Mouse (Mus musculus) embryo, embryonic 10 days (tissue): ENCODE data around the gene Cfap73.

Experiments used
- DNase-seq: peaks from one replicate; pipeline ENCODE4 v3.0.0-alpha.2; 2015; ENCODE audit warnings: low spot score

Gene Cfap73

DNA sequence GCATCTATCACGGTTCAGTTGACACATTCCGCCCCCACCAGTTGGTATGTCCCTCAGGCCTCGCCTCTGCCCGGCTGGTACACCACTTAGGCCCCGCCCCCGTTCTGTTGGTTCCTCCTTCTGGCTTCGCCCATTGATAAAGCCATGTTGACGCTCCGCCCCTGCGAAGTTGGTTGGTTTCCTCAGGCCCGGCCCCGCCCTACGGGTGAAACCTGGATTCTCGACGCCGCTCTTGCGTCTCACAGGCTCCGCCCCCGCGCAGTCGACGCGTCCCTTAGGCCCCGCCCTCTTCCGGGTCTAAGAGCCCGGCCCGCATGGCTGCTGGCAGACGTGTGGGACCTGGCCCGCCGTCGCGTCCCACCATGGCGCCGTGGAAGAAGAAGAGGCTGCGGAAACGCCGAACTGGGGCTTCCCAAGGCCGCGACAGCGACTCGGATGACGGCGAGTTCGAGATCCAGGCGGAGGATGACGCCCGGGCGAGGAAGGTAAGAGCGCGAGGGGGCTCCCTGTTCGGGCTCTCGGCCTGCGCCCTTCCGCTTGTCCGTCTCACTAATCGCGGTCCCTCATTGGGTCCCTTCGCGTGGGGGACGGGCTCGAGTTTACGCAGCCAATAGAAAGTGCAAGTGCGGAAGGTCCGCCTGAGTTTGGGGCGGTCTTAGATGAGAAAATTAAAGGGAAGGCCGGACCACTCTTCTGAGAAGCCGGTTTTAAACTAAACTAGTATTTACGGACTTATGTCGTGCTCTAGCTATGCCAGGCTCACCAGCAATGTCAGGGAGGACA is 21.0 kb downstream of the Cfap73 start:
- peak; percentile 100 for DNase-seq

DNA sequence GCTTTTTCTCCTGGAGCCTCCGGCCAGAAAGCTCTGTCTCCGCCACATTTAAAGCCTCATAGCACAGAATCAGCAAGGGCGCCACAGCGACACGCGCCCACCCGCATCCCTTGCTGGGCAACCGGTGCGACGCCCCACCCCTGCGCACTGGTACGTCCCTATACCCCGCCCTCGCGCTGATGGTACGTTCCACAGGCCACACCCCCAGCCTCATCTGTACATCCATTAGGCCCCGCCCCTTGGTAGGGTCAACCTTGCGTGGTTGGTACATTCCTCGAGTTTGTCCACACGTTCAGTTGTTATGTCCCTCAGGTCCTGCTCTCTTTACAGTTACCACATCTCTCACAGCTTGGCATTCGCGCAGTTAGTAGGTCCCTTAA is 21.6 kb downstream of the Cfap73 start, which contains the start of the genes Rita1 and Ddx54:
TSS of gene Rita1 (minus strand) at position 148 of the 380 bp plus-strand sequence.
TSS of gene Ddx54 (plus strand) at position 298 of the 380 bp plus-strand sequence.
- peak; percentile 98 for DNase-seq

DNA sequence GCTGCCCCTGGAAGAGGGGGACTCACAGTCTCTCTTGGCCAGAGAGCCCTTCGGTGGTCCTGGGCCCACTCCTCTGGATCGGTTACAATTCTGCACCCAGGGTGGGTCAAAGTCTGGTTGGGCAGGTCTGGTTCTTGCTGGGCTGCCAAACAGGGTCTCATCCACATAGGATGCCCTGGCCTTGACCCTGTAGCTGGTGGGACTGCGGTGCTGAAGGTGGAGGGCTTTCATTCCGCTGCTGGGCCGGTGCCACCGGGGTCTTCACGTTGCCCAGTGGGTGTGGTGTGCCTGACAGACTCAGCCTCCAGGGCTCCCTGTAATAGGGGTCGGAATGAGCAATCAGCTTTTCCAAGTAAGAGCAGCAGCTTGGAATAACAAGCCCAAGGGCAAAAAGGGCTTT is 22.6 kb downstream of the Cfap73 start:
- no peak for DNase-seq

DNA sequence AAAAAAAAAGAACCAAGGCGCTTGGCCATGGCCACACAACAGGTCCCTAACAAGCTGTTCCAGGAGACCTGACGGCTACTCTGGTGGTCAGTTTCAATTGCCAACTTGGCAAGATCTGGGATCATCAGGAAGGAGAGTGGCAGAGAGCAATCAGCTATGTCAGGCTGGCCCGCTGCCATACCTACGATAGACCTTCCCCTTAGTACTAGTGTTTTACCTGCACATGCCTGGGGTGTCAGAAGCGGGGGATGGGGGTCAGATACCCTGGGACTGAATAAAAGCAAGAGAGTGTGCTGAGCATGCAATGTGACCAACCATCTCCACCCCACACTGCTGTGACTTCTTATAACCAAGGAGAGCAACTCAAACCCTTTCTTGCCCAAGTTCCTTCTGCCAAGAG is 23.1 kb downstream of the Cfap73 start:
- DNase-seq = no peak

DNA sequence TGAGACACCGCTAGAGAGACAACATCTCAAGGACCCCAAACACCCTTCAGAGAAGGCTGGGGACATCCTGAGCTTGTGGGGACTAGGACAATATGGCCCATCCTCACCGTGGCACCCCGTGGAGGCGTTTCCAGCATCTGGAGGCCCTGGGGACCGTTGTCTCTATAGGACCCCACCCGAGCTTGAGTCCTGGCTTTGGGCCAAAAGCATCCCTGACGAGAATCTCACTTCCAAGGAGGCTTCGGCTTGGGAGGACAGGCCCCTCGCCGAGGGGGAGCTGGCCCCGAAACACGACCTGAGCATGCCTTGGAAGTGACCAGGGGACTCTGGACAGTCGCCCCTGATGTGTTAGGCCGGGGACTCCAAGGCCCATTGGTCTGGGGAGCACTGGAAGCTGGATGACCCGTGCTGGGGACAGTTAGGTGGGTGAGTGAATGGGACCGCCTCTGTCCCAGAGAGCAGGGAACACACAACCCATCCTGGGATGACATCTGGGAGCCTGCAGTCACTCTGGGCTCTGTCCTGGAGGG is 24.7 kb downstream of the Cfap73 start:
- DNase-seq = no peak

DNA sequence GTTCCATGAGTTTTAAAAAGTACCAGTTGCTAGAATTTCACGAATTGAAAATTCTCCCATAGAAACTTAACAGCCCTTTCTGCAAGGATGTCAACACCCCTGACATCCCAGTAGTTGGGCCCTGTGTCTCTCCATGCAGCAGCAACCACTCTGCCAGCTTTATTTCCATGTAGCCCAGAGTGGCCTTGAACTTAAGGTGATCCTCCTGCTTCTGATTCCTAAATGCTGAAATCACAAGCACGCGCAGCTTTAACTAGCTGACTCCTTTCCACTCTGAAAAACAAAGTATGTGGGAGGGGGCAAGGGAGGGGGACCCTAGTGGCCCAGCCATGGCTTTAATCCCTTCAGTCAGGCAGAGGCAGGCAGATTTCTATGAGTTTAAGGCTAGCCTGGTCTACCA is 26.7 kb downstream of the Cfap73 start:
- no peak for DNase-seq

DNA sequence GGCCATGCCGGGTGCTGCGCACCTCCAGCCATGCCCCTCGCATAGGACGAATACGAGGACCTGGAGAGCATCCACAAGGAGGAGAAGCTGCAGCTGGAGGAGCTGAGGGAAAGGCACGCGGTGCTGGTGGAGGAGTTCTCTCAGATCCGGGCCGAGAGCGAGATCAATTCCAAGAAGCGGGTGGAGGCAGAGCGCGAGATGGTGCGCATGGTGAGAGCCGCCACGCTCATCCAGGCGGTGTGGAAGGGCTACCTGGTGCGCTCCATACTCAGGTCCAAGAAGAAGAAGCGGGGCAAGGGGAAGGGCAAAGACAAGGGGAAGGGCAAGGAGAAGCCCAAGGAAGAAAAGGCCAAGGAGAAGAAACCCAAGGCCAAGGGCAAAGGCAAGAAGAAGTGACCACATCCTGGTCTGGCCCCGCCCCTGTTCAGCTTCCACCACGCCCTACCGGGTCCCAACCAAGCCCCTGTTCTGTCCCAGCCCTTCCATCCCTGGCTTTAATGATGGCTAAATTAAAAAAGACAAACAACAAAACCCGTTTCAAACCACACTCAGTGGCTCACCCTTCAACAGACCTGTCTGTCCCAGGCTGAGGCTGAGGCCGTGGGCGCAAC is 27.3 kb downstream of the Cfap73 start:
- DNase-seq = no peak

DNA sequence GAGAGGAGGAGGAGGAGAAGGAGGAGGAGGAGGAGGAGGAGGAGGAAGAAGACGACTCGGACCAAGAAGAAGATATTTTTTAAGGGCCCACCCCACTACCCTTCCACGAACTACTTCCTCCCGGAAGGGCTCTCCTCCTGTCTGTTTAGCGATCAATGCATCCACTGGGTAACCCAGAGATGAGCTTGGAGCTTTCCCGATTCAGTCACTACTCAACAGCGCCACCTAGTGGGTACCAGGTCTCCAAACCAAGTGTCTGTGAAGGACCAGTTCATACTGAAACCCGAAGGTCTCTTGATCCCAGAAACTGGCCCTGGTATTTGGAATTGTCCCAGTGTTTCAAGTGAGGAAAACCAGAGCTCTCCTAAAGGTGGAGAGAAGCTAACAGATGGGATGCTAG is 28.3 kb downstream of the Cfap73 start:
- peak; percentile 98 for DNase-seq

DNA sequence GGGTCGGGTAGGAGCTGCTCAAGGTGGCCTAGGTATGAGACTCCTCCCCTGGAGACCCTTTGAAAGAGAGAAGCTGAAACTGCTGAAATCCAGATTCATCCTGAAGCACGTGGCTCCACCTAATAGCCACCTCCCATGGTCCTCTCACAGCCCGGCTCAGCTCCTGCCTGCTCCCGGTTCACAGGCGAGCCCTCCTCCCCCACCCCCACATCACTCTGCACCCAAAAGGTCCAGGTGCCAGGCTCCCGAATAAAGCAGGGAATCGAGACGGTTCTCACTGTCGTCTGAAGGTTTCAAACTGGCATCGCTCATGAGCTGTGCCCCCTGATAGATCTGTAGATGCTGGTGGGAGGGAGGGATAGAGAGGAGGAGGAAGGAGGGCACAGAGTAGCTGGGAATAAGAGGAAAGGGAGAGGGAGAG is 28.8 kb downstream of the Cfap73 start:
- no peak for DNase-seq

DNA sequence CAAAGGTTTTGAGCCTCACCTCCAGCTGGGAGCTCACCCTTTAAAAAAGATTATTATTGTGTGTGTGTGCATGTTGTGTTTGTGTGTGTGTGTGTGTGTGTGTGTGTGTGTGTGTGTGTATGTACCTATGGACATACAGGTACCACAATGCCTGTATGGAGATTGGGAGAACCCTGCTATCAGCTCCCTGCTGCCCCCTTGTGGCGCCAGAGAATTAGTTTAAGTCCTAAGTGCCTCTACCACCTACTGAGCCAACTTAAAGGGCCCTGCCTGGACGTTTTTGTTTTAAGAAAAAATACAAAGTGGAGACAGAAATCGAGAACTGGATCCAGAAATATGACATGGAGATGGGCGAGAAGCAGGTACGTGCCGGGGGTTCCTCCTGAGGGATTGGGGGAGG is 29.2 kb downstream of the Cfap73 start:
- DNase-seq = peak; percentile 89

DNA sequence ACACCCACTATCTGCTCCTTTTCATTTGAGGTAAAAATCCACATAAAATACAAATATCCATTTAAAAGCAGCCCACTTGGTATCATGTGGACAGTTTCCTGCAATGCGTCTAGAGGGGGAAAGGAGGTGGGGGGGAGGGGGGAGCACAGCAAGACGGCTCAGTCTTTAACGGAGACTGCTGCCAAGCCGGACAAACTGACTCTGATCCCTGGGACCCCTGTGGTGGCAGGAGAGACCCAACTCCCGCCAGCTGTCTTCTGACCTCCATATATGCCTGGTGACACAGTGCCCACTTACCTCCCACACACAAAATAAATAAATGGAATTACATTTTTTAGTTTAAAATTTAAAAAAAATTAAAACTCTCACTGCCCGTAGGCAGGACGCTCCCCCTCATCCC is 30.5 kb downstream of the Cfap73 start:
- DNase-seq = no peak

DNA sequence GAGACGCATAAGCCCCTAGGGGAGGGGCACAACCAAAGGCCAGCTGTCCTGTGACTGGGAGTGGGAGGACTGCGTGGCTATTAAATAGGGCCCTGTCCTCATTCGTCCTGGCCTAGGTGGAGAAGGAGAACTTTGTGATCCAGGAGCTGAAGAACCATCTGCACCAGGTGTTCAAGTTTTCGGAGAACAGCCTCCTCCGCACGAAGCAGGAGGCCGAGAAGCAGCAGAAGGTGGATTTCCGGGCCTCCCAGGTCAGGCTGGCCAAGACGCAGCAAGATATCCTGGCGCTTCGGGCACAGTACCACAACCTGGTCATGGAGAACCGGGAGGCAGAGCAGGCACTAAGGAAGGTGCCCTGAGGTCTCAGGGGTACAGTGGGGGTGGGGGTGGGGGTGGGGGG is 31.8 kb downstream of the Cfap73 start:
- no peak for DNase-seq

DNA sequence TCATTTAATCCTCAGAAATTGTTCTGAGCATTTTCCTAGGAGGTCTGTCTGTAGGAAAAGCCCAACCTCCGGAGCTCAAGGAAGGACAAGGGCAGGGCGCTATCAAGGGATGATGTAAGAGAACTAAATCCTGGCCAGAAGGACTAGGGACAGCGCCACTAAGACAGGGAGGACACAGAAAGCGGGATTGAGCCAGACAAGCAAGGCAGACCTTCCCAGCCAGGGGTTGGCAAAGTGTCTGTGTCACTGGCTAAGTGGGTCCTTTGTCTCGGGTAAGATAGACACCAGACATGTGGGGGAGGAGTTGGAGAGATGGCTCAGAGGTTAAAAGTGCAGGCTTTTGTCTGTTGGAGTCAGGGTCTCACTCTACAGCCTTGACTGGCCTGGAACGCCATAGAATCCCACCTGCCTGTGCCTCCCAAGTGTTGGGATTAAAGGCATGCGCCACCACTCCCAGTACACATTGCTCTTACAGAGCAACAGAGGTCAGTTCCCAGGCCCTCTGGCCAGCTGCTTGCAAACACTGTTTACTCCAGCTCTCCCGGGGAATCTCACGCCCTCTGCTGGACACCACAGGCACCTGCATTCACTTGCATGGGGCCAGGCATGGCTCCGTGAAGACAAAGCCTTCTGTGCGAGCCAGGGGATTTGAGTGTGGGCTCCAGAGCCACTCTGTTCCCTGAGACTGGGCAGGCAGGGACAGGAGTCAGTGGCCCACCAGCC is 32.9 kb downstream of the Cfap73 start:
- DNase-seq = peak; percentile 76

DNA sequence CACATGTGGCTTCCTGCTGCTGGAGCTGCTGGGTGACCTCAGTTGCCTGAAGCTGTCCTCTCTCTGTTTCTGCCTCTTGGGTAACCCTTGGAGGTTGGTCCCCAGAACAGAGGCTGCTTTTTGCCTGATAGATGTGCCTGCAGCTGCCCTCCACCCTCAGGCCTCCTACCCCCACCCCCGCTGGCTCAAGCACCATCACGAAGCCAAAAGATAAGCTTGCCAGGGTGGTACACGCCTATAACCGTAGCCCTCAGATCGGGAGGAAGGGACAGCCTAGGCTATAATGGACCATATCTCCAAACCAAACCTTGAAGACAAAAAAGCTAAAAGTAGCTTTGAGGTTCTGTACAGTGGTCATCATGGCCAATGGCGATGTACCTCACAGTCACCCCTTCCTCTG is 34.4 kb downstream of the Cfap73 start:
- no peak for DNase-seq

DNA sequence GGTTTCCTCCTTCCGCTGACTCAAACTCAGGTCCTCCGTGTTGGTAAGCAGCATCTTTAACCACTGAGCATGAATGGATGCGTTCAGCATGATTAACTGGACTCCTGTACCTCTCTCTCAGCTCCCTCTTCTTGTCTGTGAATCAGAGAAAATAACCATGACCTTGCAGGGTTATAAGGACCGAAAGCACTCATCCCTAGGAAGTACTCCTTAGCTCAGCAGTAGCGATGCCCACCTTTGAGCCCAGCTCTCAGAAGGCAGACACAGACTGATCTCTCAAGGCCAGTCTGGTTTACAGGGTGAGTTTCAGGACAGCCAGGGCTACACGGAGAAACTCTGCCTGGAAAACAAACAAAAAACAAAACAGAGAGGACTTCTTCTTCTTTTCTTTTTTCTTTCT is 39.5 kb downstream of the Cfap73 start:
- no peak for DNase-seq

DNA sequence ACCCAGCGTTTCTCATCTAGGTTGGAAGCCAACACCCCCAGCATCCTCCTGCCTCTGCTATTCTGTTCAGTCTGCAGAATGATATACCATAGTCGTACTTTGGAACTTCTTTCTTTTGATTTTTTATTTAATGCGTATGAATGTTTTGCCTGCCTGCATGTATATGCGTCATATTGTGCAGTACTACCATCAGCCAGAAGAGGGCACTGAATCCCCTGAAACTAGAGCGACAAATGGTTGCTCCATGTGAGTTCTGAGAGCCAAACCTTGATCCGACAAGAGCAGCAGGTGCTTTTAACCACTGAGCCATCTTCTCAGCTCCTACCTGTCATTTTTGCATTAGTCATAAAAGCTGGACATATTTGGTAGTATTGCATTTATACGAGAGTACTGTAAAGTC is 41.9 kb downstream of the Cfap73 start:
- DNase-seq = no peak

DNA sequence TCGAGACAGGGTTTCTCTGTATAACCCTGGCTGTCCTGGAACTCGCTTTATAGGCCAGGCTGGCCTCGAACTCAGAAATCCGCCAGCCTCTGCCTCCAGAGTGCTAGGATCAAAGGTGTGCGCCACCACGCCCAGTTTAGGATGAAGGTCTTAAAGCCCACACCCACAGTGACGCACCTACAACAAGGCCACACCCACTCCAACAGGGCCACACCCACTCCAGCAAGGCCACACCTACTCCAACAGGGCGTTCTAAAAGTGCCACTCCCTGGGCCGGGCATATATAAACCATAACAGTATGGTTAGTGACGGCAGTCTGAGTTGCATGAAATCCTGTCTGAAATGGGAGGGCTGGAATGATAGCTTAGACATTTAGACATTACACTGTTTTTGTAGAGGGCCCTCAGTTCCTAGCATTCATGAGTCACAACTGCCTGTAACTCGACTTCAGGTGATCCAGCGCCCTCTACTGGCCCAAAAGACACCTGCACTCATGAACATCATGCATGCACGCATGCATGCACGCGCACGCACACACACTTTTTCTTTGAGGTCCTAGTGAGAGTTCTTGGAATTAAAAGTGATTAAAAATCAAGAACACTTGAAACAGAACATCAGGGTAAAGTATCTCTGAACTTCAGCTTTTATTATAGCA is 43.6 kb downstream of the Cfap73 start:
- DNase-seq = no peak

DNA sequence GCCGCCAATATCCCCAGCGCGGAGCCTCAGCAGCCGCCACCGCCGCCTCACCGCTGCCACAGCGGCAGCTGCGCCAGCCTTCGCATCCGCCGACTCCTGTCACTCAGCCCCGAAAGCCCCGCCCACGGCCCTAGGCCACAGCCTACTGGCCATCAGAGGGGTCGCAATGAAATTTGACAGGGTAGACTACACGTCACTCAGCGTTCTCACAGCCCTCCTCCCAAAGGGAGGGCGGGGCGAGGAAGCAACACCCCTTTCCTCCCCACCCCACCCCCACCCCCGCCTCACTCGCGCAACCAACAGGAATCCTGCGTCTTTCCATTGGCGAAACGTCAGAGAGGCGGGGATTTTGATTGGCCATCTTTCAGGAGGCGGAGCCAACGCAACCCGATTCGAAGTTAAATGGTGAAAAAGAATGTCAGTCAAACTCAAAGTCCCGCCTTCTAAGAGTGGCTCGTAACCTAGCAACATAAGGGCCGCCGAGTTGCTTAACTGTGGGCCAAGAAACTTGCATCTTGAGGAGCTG is 45.4 kb downstream of the Cfap73 start, which contains the start of the genes Tpcn1 and Iqcd:
TSS of gene Tpcn1 (minus strand) at position 105 of the 526 bp plus-strand sequence.
TSS of gene Iqcd (plus strand) at position 448 of the 526 bp plus-strand sequence.
- DNase-seq = peak; percentile 99

DNA sequence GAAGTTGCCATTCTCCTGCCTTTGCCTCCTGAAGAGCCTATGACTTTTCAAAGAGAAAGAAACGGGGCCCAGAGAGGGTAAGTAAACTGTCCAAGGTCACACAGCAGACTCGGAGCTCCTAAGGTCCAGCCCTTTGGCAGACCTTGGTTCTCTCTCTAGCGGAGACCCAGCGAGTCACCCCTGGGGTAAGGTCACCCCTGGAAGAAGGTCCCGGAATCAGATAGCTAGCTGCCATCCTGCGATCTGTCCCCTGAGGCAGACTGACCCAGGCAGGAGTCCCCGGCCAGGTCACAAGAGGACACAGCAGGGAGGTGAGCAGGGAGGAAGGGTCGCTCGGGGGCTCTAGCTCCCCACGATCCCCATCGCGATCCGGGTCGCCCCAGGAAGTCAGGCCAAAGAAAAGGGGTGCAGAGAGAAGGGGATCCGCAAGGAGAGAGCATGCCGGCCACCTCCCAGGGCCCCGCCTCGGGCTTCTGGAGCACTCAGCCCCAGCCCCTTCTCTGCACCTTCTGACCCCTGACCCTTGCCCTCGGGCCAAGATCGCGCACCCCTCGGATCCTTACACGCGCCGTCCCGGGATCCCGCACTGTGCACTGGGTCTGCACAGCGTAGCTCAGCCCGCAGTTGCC is 46.0 kb downstream of the Cfap73 start:
- DNase-seq = no peak

DNA sequence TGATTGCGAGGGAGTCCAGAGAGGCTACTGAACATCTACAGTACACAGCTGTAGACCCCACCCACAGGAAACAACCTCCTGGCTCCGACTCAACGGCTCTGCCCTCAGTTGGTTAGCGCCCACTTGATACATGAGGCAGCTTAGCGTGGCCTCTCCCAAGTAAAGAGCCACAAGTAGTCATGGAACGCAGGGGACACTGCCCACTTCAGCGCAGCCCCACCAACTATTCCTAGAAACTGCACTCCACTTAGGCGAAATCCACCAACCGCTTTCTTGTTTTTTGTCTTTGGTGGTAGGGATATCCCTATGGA is 46.5 kb downstream of the Cfap73 start:
- DNase-seq = no peak
